Comparison of ENCODE assay signal across 19 mouse cellular contexts in the genomic region with DNA sequence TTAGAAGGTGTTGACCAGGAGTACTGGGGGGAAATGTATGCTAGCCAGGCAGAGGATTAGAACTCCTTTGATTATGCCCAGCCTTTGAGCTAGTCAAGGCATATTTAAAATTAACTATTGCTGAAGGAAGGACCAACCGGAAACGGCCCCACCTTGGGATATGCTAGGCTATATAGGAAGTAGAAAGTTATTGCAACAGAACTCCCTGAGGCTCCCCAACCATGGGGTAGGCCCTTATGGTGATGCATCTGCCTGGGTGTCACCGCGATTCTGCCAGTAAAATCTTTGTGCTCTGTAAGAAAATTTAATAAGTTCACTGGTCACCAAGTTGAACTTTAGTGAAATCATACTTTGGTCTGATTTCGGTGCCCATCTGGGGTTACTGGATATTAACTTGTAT. TPM values are rescaled to one million over a fixed set of nuclear protein-coding genes. Genes with fewer than 3 reads are reported as not detected.
A peak's percentile ranks its signal among the peaks of the same experiment; 100 is the strongest.
DNase-seq lines count a peak whose midpoint lies in the region; ATAC-seq lines count a peak whose summit lies in the region.
"Had no signal": no experiment of that assay in that cellular context is flagged by ENCODE, and none has a peak within 500 bp of the region (broad histone marks: within the 10 kb centered on the region; RNA-seq: fewer than 3 reads in every experiment).

No protein-coding gene starts in this region.

- H3K4me2 ChIP-seq in midbrain, embryonic 11.5 days, result no peak overlapping the region
- no peak overlapping the region for H3K4me2 ChIP-seq in midbrain, embryonic 13.5 days (replicated peaks)
- H3K4me2 ChIP-seq: embryonic facial prominence, embryonic 12.5 days; forebrain, embryonic 13.5 days; forebrain, embryonic 15.5 days had no signal

- peak; percentile 45 for DNase-seq in midbrain, embryonic 11.5 days (ENCODE audit: low spot score, missing footprints)
- no peak for DNase-seq in layer of hippocampus, adult 18-20 months (ENCODE audit: low spot score in 2 of 2)
- DNase-seq in natural killer cell, adult 2 months (ENCODE audit: low spot score in 2 of 2), result no peak
- DNase-seq: adrenal gland, adult 2 months; adrenal gland, postnatal 10 days; adrenal gland, postnatal 25 days; cerebellum, adult 11 months; cerebellum, adult 18-20 months; cerebellum, adult 8-10 months; cerebellum, adult 9-11 months; cerebellum, postnatal 25 days; forebrain, postnatal 0 days had no signal

- H3K4me1 ChIP-seq in midbrain, embryonic 11.5 days (ENCODE audit: control insufficient read depth, insufficient read depth, low read length), result no peaks in the 10 kb centered on the region
- H3K4me1 ChIP-seq in midbrain, embryonic 13.5 days (replicated peaks), result peaks cover 8% of the 10 kb centered on the region; the same call in 1 of the 2 replicates
- H3K4me1 ChIP-seq: forebrain, embryonic 13.5 days had no signal

- no peaks in the 10 kb centered on the region for H3K36me3 ChIP-seq in midbrain, embryonic 11.5 days (ENCODE audit: control insufficient read depth, insufficient read depth, low read length)
- H3K36me3 ChIP-seq in midbrain, embryonic 13.5 days, result no peaks in the 10 kb centered on the region
- H3K36me3 ChIP-seq: embryonic facial prominence, embryonic 10.5 days; embryonic facial prominence, embryonic 12.5 days; forebrain, embryonic 15.5 days had no signal

- ATAC-seq in midbrain, embryonic 11.5 days (ENCODE audit: low FRiP score), result no peak
- ATAC-seq in midbrain, embryonic 13.5 days, result no peak
- ATAC-seq in megakaryocyte, adult 5-6 weeks (ENCODE audit: poor library complexity, severe bottlenecking), result peak; percentile 67
- peak; percentile 73; the same call in 1 of the 2 replicates for ATAC-seq in monocyte, adult 5-6 weeks (replicated peaks; ENCODE audit: insufficient number of reproducible peaks, low FRiP score, low TSS enrichment, poor library complexity, severe bottlenecking)
- ATAC-seq: forebrain, embryonic 13.5 days; forebrain, embryonic 15.5 days; forebrain, postnatal 0 days had no signal

- no peaks in the 10 kb centered on the region for H3K27me3 ChIP-seq in midbrain, embryonic 11.5 days (ENCODE audit: control insufficient read depth, insufficient read depth, low read length)
- no peaks in the 10 kb centered on the region for H3K27me3 ChIP-seq in midbrain, embryonic 13.5 days
- H3K27me3 ChIP-seq: embryonic facial prominence, embryonic 12.5 days; forebrain, embryonic 13.5 days; forebrain, embryonic 15.5 days had no signal

- H3K9me3 ChIP-seq in midbrain, embryonic 11.5 days (ENCODE audit: control insufficient read depth, low read length), result no peaks in the 10 kb centered on the region
- no peaks in the 10 kb centered on the region for H3K9me3 ChIP-seq in midbrain, embryonic 13.5 days
- H3K9me3 ChIP-seq: embryonic facial prominence, embryonic 10.5 days; embryonic facial prominence, embryonic 12.5 days; forebrain, embryonic 13.5 days; forebrain, embryonic 15.5 days had no signal

- H3K27ac ChIP-seq in midbrain, embryonic 11.5 days (ENCODE audit: low read depth, low read length), result no peak overlapping the region
- no peak overlapping the region for H3K27ac ChIP-seq in midbrain, embryonic 13.5 days
- H3K27ac ChIP-seq: embryonic facial prominence, embryonic 10.5 days; embryonic facial prominence, embryonic 12.5 days; forebrain, embryonic 13.5 days had no signal

- no peak overlapping the region for H3K9ac ChIP-seq in midbrain, embryonic 11.5 days (ENCODE audit: low read length)
- H3K9ac ChIP-seq in midbrain, embryonic 13.5 days (replicated peaks), result no peak overlapping the region
- H3K9ac ChIP-seq: embryonic facial prominence, embryonic 12.5 days; forebrain, embryonic 13.5 days; forebrain, embryonic 15.5 days; forebrain, postnatal 0 days had no signal

- WGBS in midbrain, embryonic 11.5 days, result 91% methylated on average over 5 of the region's 5 CpGs
- WGBS in midbrain, embryonic 13.5 days, result 93% methylated on average over 5 of the region's 5 CpGs

- H3K4me3 ChIP-seq in midbrain, embryonic 11.5 days (ENCODE audit: low read depth, low read length), result no peak overlapping the region
- H3K4me3 ChIP-seq in midbrain, embryonic 13.5 days (replicated peaks), result no peak overlapping the region
- H3K4me3 ChIP-seq: embryonic facial prominence, embryonic 10.5 days; embryonic facial prominence, embryonic 12.5 days; forebrain, embryonic 13.5 days; forebrain, embryonic 15.5 days had no signal

RNA-seq across cellular contexts. Expression of a gene that starts 15.2 kb away (rescaled TPM):
- 17.5 and 19.3 TPM in 2 replicates for polyA plus RNA-seq in midbrain, embryonic 11.5 days (2014; fragmentation: Nextera tagmentation; extraction: Ambion mirVana)
- 22.7 and 27.9 TPM in 2 replicates for polyA plus RNA-seq in midbrain, embryonic 13.5 days (2015; fragmentation: Nextera tagmentation; extraction: Ambion mirVana)
- 17.8 and 23.2 TPM in 2 replicates for total RNA-seq in megakaryocyte, adult 5-6 weeks (2015)
- total RNA-seq in megakaryocyte, adult 5-6 weeks (2017), result 13.0 and 14.1 TPM in 2 replicates
- 4.1 to 5.7 TPM (median 5.6 TPM) in 3 replicates for total RNA-seq in monocyte, adult 5-6 weeks (2017)
- 10 to 100 TPM; 66.5 to 67.3 TPM for total RNA-seq in layer of hippocampus, adult 18-20 months (2021)

RNA-seq across cellular contexts. Expression of a gene that starts 16.2 kb away (rescaled TPM):
- polyA plus RNA-seq in midbrain, embryonic 11.5 days (2014; fragmentation: Nextera tagmentation; extraction: Ambion mirVana), result 21.5 and 22.7 TPM in 2 replicates
- 19.7 and 21.9 TPM in 2 replicates for polyA plus RNA-seq in midbrain, embryonic 13.5 days (2015; fragmentation: Nextera tagmentation; extraction: Ambion mirVana)
- 6.6 and 7.3 TPM in 2 replicates for total RNA-seq in megakaryocyte, adult 5-6 weeks (2015)
- total RNA-seq in megakaryocyte, adult 5-6 weeks (2017), result 6.1 and 6.7 TPM in 2 replicates
- total RNA-seq in monocyte, adult 5-6 weeks (2017), result 6.5 to 8.8 TPM (median 8.4 TPM) in 3 replicates
- 1 to 10 TPM; 5.6 to 6.4 TPM for total RNA-seq in layer of hippocampus, adult 18-20 months (2021)

Comparison
In these comparisons a context has a peak if more than half of its experiments do, and no peak if none do; other contexts are left out.
1. ATAC-seq: peak in megakaryocyte, adult 5-6 weeks (single experiment) and monocyte, adult 5-6 weeks (single experiment); none in midbrain, embryonic 11.5 days (single experiment) and midbrain, embryonic 13.5 days (single experiment).